Mouse (Mus musculus) erythroblast, embryonic 14.5 days (primary cell): Measurements from ENCODE around the gene Cacna1g.

Experiments used
- GATA1 ChIP-seq: IDR thresholded peaks from 2 replicates; pipeline ENCODE4 v1.6.1; 2012; ENCODE audit warnings: low read length, inconsistent platforms, mixed read lengths
- TAL1 ChIP-seq: IDR thresholded peaks from 3 replicates; pipeline ENCODE4 v1.6.1; 2012; ENCODE audit warnings: low read length, inconsistent platforms, mixed read lengths

GRCm38 (mm10) chr11:94486001-94486400, 12.0 kb upstream of the Cacna1g start, which contains the start of gene Spata20:
- no peak for TF ChIP-seq GATA1
- TF ChIP-seq TAL1: no peak
